Mouse (Mus musculus) small intestine, adult 2 months (tissue): ENCODE data around the gene Gm128.

Experiments
- CTCF ChIP-seq: fragments of 200-500 bp; IDR thresholded peaks from 2 replicates; pipeline ENCODE4 v1.5.1; 2012; ENCODE audit warnings: low read depth, mild to moderate bottlenecking, control low read depth, inconsistent platforms, low read length, moderate library complexity, mixed read lengths; ENCODE audit not compliant: insufficient replicate concordance, insufficient read length; ENCODE audit errors: extremely low read depth
- POLR2A ChIP-seq: fragments of 200-500 bp; IDR thresholded peaks from 2 replicates; pipeline ENCODE4 v1.6.1; 2012; ENCODE audit warnings: low read depth, mild to moderate bottlenecking, control low read depth, inconsistent platforms, low read length, moderate library complexity

DNA sequence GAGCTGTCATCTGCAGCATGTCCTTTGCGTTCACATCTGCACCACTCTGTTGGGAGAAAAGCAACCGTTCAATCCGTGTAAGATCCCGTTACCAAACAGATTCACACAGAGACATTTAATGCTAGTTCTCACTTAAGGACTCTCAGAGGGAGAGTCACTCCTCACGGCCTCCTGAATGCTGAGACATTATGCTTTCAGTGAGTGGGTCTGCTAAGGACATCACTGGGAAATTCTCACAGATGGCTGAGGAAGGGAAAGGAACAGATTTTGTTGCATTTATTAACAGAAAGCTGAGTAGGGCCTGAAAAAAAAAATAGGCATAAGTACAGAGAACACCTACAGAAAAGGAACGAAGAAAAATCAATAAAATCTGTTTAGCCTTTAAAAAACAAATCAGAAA lies 37.5 kb downstream of the Gm128 start:
- TF ChIP-seq CTCF (no peak), POLR2A (no peak)
